Mouse (Mus musculus): Measurements from ENCODE around the gene Pkp3.

Pkp3 gene

GRCm38 (mm10) chr7:141048226-141049218 lies 29.5 kb upstream of the Pkp3 start:
- ChIA-PET CTCF (interaction anchor here (0.6 to 3.9 kb wide), 92 partner anchors 8 to 1033 kb away, joined by 3 to 48 read pairs (median 4); partner anchors contain the start of genes Scgb1c1 (in 3 of the 4), B4galnt4 (in 2 of the 4), Gm17387 (in 1 of the 4) and Ifitm3 (in 1 of the 4)), POLR2A (interaction anchor here (0.5 to 9.3 kb wide), 75 partner anchors 10 to 889 kb away, joined by 3 to 115 read pairs (median 4); partner anchors contain the start of genes Ifitm3 (in 3 of the 4), B4galnt4 (in 1 of the 4), Gm17387 (in 1 of the 4) and Gm45785 (in 1 of the 4))

GRCm38 (mm10) chr7:141049326-141049725 lies 28.7 kb upstream of the Pkp3 start:
- ChIA-PET CTCF (interaction anchor here (0.6 to 3.9 kb wide), 68 partner anchors 10 to 900 kb away, joined by 3 to 48 read pairs (median 4); partner anchors contain the start of genes Scgb1c1 (in 2 of the 4), B4galnt4 (in 1 of the 4), Ifitm3 (in 1 of the 4) and Ifitm5 (in 1 of the 4)), POLR2A (interaction anchor here in 3 of 4 experiments (0.6 to 9.3 kb wide), 23 partner anchors 10 to 227 kb away, joined by 3 to 115 read pairs (median 6); partner anchors contain the start of genes Ifitm3 (in 2 of the 3), B4galnt4 (in 1 of the 3), Gm17387 (in 1 of the 3) and Zfp941 (in 1 of the 3))

DNA sequence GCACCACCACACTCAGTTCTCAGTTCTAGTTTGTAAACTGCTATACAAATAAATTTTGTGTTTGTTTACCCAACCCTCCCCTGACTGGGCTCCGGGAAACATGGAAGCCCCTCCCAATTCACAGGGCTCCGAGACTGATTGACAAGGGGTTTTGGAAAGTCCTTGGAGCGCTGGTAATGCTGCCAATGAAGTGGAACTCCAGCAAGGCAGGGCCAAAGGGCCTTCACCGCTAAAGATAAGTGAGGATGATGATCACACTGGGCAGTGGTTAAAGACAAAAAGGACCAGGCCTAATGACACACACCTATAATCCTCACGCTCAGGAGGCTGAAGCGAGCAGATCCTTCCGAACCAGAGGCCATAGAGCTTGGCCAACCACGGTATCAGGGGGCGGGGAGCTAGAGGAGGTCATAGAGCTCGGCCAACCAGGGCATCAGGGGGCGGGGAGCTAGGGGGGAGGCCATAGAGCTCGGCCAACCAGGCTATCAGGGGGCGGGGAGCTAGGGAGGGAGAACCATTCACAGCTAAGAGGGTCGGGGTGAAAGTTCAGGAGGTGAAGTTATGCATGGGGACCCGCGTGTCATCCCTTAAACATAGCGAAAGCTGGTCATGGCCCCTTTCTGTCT lies 26.8 kb upstream of the Pkp3 start:
- POLR2A ChIA-PET: interaction anchor here in 3 of 4 experiments (0.5 to 2.5 kb wide), 52 partner anchors 8 to 392 kb away, joined by 3 to 31 read pairs (median 4); partner anchors contain the start of genes Rassf7 (in 2 of the 3), B4galnt4 (in 1 of the 3), Gm45785 (in 1 of the 3) and Ifitm1 (in 1 of the 3)
- CTCF ChIA-PET: interaction anchor here (0.5 to 2.2 kb wide), 30 partner anchors 9 to 960 kb away, joined by 3 to 14 read pairs (median 4); partner anchors contain the start of genes B4galnt4 (in 1 of the 4), Pgghg (in 1 of the 4), Phrf1 (in 1 of the 4) and Ptdss2 (in 1 of the 4)

- POLR2A ChIA-PET: interaction anchor here in 2 of 4 experiments (0.6 to 2.5 kb wide), 20 partner anchors 8 to 148 kb away, joined by 3 to 31 read pairs (median 5); partner anchors contain the start of genes B4galnt4 (in 1 of the 2), Ifitm1 (in 1 of the 2) and Pgghg (in 1 of the 2)
- CTCF ChIA-PET: interaction anchor here (0.6 to 2.2 kb wide), 10 partner anchors 13 to 961 kb away, joined by 3 to 14 read pairs (median 6); partner anchors contain the start of gene Ptdss2 (in 1 of the 4)
These were observed 26.0 kb upstream of the Pkp3 start for GRCm38 (mm10) chr7:141052016-141052415.

- ChIA-PET CTCF (interaction anchor here in 1 of 4 experiments (1.5 to 2.2 kb wide), 3 partner anchors 17 to 144 kb away, joined by 6 to 13 read pairs (median 9); no protein-coding TSS in a partner anchor), POLR2A (interaction anchor here in 3 of 4 experiments (0.6 to 2.5 kb wide), 17 partner anchors 8 to 125 kb away, joined by 3 to 31 read pairs (median 4); partner anchors contain the start of genes B4galnt4 (in 1 of the 3), Ifitm1 (in 1 of the 3) and Pgghg (in 1 of the 3))
These were observed 25.6 kb upstream of the Pkp3 start for GRCm38 (mm10) chr7:141052421-141052820.

GRCm38 (mm10) chr7:141055785-141056184 lies 22.2 kb upstream of the Pkp3 start:
- ChIA-PET CTCF (interaction anchor here (0.6 to 2.5 kb wide), 19 partner anchors 8 to 1692 kb away, joined by 3 to 13 read pairs (median 4); partner anchors contain the start of genes Lrrc56 (in 1 of the 4) and Utf1 (in 1 of the 4)), POLR2A (interaction anchor here in 3 of 4 experiments (0.7 to 2.3 kb wide), 28 partner anchors 8 to 306 kb away, joined by 3 to 14 read pairs (median 4); partner anchors contain the start of genes Hras (in 1 of the 3), Lrrc56 (in 1 of the 3), Pgghg (in 1 of the 3) and Rnh1 (in 1 of the 3))

- CTCF ChIA-PET: interaction anchor here in 3 of 4 experiments (1.0 to 2.4 kb wide), 7 partner anchors 7 to 149 kb away, joined by 3 to 13 read pairs (median 5); no protein-coding TSS in a partner anchor
- POLR2A ChIA-PET: interaction anchor here in 2 of 4 experiments (1.1 to 1.8 kb wide), 5 partner anchors 9 to 67 kb away, joined by 3 to 5 read pairs (median 4); partner anchors contain the start of gene Sigirr (in 1 of the 2)
These were observed 21.0 kb upstream of the Pkp3 start for GRCm38 (mm10) chr7:141056976-141057375.

- CTCF ChIA-PET: no interaction called here
- POLR2A ChIA-PET: interaction anchor here in 2 of 4 experiments (0.5 to 1.2 kb wide), 2 partner anchors 12 to 113 kb away, joined by 3 read pairs; no protein-coding TSS in a partner anchor
These were observed 20.5 kb upstream of the Pkp3 start for GRCm38 (mm10) chr7:141057541-141057940.

GRCm38 (mm10) chr7:141058601-141059341 lies 19.2 kb upstream of the Pkp3 start:
- ChIA-PET CTCF (interaction anchor here in 3 of 4 experiments (0.7 to 2.7 kb wide), 7 partner anchors 10 to 872 kb away, joined by 3 to 19 read pairs (median 4); no protein-coding TSS in a partner anchor), POLR2A (interaction anchor here in 2 of 4 experiments (0.6 to 1.8 kb wide), 4 partner anchors 10 to 1115 kb away, joined by 3 to 6 read pairs (median 4); partner anchors contain the start of genes Bet1l (in 1 of the 2), Ric8a (in 1 of the 2) and Utf1 (in 1 of the 2))

- POLR2A ChIA-PET: interaction anchor here in 3 of 4 experiments (0.6 to 5.8 kb wide), 44 partner anchors 8 to 420 kb away, joined by 3 to 33 read pairs (median 4); partner anchors contain the start of genes Rnh1 (in 2 of the 3), Zfp941 (in 2 of the 3), Bet1l (in 1 of the 3) and Ifitm1 (in 1 of the 3)
- CTCF ChIA-PET: interaction anchor here in 3 of 4 experiments (0.5 to 2.7 kb wide), 15 partner anchors 9 to 157 kb away, joined by 3 to 19 read pairs (median 4); no protein-coding TSS in a partner anchor
These were observed 18.1 kb upstream of the Pkp3 start for GRCm38 (mm10) chr7:141059929-141060328.

DNA sequence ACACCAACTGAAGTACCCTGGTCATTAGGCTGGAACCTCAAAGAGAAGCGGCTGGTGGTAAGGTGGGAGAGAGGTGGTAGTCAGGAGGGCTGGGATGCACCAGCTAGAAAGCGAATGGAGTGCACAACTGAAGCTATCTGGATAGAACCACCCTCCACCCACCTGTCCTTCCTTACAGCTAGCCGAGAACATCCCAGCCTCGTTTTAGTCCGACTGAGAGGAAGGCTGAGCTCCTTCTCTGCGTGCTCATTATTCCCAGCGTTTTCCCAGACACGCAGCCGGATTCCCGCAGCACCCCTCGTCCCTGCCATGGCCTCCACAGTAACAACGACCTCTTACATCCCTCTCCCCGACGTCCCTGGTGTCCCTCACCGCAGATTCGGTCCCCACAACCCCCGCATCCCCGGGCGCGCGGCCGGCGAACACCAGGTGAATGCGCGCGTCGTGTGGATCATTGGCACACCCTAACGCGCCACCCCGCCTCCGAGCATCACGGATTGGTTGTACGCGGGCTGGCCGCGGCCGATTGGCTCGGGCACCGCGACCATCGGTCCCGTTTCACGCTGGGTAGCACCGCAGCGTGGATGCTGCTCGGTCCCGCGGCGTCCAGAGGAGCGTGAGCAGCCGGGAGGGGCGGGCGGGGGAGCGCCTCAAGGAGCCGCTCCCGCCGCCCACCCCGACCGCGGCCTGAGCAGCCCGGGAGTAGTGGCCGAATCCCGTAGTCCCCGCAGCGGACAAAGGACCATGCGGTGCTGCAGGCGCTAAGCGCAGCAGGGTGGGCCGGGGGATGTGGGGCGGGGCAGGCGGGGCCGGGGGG lies 17.4 kb upstream of the Pkp3 start, which contains the start of gene B4galnt4:
B4galnt4 (plus strand) TSS at position 679 of the 817 bp plus-strand sequence.
- POLR2A ChIA-PET: interaction anchor here in 3 of 4 experiments (0.6 to 5.8 kb wide), 47 partner anchors 9 to 331 kb away, joined by 3 to 33 read pairs (median 4); partner anchors contain the start of genes Rnh1 (in 2 of the 3), Zfp941 (in 2 of the 3), Bet1l (in 1 of the 3) and Ifitm1 (in 1 of the 3)
- CTCF ChIA-PET: interaction anchor here in 3 of 4 experiments (0.5 to 2.7 kb wide), 23 partner anchors 9 to 334 kb away, joined by 3 to 19 read pairs (median 4); no protein-coding TSS in a partner anchor

DNA sequence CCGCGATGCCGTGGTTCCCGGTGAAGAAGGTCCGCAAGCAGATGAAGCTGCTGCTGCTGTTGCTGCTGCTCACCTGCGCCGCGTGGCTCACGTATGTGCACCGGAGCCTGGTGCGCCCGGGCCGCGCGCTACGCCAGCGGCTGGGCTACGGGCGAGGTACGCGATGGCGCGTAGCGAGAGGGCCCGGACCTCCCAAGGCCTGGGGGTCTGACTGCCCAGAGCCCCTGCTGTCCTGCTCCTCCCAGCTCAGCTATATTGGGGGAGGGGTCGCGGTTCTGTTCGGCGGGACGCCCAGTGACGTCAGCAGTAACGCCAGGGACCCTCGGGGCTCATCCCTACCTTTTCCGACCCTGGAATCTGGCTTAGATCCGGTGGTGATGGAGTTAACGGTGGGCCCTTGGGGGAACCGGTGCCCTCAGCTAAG lies 16.7 kb upstream of the Pkp3 start:
- ChIA-PET CTCF (interaction anchor here (0.5 to 2.7 kb wide), 16 partner anchors 9 to 397 kb away, joined by 3 to 19 read pairs (median 3); no protein-coding TSS in a partner anchor), POLR2A (interaction anchor here in 3 of 4 experiments (0.6 to 5.8 kb wide), 19 partner anchors 9 to 331 kb away, joined by 3 to 33 read pairs (median 4); partner anchors contain the start of genes Ifitm2 (in 1 of the 3), Sigirr (in 1 of the 3), Taldo1 (in 1 of the 3) and Urah (in 1 of the 3))

GRCm38 (mm10) chr7:141062525-141062924 lies 15.5 kb upstream of the Pkp3 start:
- POLR2A ChIA-PET: interaction anchor here in 3 of 4 experiments (0.6 to 5.8 kb wide), 25 partner anchors 7 to 385 kb away, joined by 3 to 33 read pairs (median 3); partner anchors contain the start of genes Ric8a (in 2 of the 3), Bet1l (in 1 of the 3), Ifitm2 (in 1 of the 3) and Rnh1 (in 1 of the 3)
- CTCF ChIA-PET: interaction anchor here in 3 of 4 experiments (0.9 to 2.5 kb wide), 5 partner anchors 8 to 153 kb away, joined by 3 to 8 read pairs (median 4); no protein-coding TSS in a partner anchor

DNA sequence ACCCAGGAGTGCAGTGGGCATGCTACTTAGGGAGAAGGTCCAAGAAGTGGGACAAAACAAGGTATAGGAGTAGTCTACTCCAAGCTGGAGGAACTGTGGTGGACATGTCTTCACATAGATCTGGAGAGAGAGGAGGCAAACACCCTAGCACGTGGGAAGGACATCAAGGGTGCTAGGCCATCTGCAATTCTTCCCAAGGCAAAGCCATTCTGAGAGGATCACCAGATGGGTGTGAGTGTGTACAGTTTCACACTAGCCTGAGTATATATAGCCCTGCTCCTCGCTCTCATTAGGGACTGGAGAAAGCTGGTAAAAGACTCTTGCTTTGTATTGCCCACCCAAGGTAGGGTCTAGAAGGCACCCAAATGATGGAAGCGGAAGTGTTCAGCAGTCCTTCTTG lies 14.7 kb upstream of the Pkp3 start:
- POLR2A ChIA-PET: interaction anchor here in 3 of 4 experiments (1.0 to 5.8 kb wide), 18 partner anchors 8 to 366 kb away, joined by 3 to 33 read pairs (median 5); partner anchors contain the start of genes Bet1l (in 1 of the 3), Cend1 (in 1 of the 3), Ifitm2 (in 1 of the 3) and Ric8a (in 1 of the 3)
- CTCF ChIA-PET: interaction anchor here in 2 of 4 experiments (1.1 to 2.5 kb wide), 3 partner anchors 7 to 160 kb away, joined by 4 to 8 read pairs (median 6); no protein-coding TSS in a partner anchor

All from embryonic stem cell, embryonic (primary cell).